Mouse (Mus musculus): ENCODE results near the gene Tex13c3. TPM values are rescaled to one million over a fixed set of nuclear protein-coding genes. Genes with fewer than 3 reads are reported as not detected.

Gene Tex13c3
- polyA plus RNA-seq (2015; fragmentation: Nextera tagmentation; extraction: Ambion mirVana), result not detected in 2 replicates

DNA sequence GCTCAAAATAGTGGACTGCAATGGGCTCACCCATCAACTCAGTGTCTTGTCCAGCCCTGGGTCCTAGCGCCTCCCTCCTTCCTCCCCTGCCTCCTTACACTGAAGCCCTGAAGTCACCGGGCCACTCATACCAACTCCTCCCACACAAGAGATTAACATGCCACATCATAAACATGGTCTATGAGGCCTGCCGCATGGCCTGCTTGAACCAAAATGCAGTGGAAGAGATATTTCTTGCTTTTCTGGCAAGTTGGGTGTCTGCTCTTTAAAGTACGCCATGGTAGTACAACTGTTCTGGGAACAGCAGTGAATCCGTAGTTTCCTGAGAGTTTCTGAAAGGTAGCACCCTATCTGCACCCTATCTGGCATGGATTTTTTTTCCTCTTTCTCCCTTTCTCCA lies at the start of gene Tex13c3:
Gene Tex13c3 (minus strand): TSS at position 101 of the 400 bp plus-strand sequence.

